Mouse (Mus musculus) megakaryocyte-erythroid progenitor cell, adult 5 weeks (primary cell): ENCODE data around the gene Dgat2l6. TPM values are rescaled to one million over a fixed set of nuclear protein-coding genes. Genes with fewer than 3 reads are reported as not detected.

Experiments
- polyA plus RNA-seq: library from polyadenylated mRNA; stranded (reverse); fragments of >175 nt; gene quantifications from 2 replicates; pipeline ENCODE4 v1.2.3, GENCODE M21; 2012

The Dgat2l6 gene
- polyA plus RNA-seq, result not detected in 2 replicates

DNA sequence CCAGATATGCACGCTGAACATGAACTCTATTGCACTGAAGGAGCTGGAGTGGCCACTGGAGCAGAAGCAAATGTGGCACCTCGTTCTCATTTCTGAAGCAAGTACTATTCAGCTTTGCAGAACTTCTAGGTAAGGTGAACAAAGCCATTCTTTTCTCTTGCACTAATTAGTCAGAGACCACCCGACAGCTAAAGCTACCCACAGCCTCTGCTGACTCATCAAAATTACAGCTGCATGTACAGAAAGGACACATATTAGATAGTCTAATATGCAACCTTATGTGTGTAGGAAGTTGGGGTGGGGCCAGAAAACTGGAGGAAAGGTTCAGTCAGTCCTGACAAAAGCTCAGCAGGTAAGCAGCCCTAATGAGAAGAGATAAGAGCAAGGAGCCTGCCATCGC lies at the start of gene Dgat2l6:
Gene Dgat2l6 (plus strand): TSS at position 368 of the 400 bp plus-strand sequence.

GRCm38 (mm10) chrX:100494068-100494978 lies 30.3 kb upstream of the Dgat2l6 start, which contains the start of gene Igbp1:
Gene Igbp1, plus strand, starts transcription at chrX:100494291.

GRCm38 (mm10) chrX:100571951-100572350 lies 47.3 kb downstream of the Dgat2l6 start, which contains the start of gene Awat1:
Gene Awat1, plus strand, starts transcription at chrX:100572251.

GRCm38 (mm10) chrX:100594791-100595190 lies 70.2 kb downstream of the Dgat2l6 start, which contains the start of gene P2ry4:
Gene P2ry4, minus strand, starts transcription at chrX:100594869.

Other genes with a start within 250 kb of the Dgat2l6 start
- not detected in 2 replicates for gene Otud6a, start 95.8 kb upstream of the Dgat2l6 start, polyA plus RNA-seq
- not detected in 2 replicates for gene Awat2, start 82.1 kb upstream of the Dgat2l6 start, polyA plus RNA-seq
- 22.1 and 30.9 TPM in 2 replicates for gene Igbp1, start 30.5 kb upstream of the Dgat2l6 start, polyA plus RNA-seq
- gene Awat1, start 47.4 kb downstream of the Dgat2l6 start, polyA plus RNA-seq, result not detected in 2 replicates
- gene P2ry4, start 70.0 kb downstream of the Dgat2l6 start, polyA plus RNA-seq, result not detected in 2 replicates
- not detected in 2 replicates for gene Arr3, start 80.7 kb downstream of the Dgat2l6 start, polyA plus RNA-seq
- 2.2 and 2.3 TPM in 2 replicates for gene Kif4, start 100.9 kb downstream of the Dgat2l6 start, polyA plus RNA-seq
- gene Pdzd11, start 101.7 kb downstream of the Dgat2l6 start, polyA plus RNA-seq, result 7.5 and 8.6 TPM in 2 replicates
- gene Gdpd2, start 205.0 kb downstream of the Dgat2l6 start, polyA plus RNA-seq, result 0.06 and 0.09 TPM in 2 replicates
- gene Dlg3, start 242.9 kb downstream of the Dgat2l6 start, polyA plus RNA-seq, result 2.4 and 3.4 TPM in 2 replicates